Mouse (Mus musculus) thymus, adult 2 months (tissue): Measurements from ENCODE around the gene Unc13a. TPM values are rescaled to one million over a fixed set of nuclear protein-coding genes. Genes with fewer than 3 reads are reported as not detected.
A peak's percentile ranks its signal among the peaks of the same experiment; 100 is the strongest.
"Not testable (repeated sequence)": the region's sequence is repeated elsewhere in the genome, so short reads cannot be mapped to it uniquely, and the experiment has no call there.

Source experiments
- DNase-seq: peaks from one replicate; pipeline ENCODE4 v3.0.0; 2021
- H3K27ac ChIP-seq: fragments of 200-500 bp; 2 replicates; pipeline ENCODE4 v1.5.1; 2012; ENCODE audit warnings: low read length, control low read depth; ENCODE audit not compliant: control insufficient read depth, insufficient read depth
- H3K27me3 ChIP-seq: fragments of 200-500 bp; 2 replicates; pipeline ENCODE4 v1.6.1; 2012; ENCODE audit warnings: mild to moderate bottlenecking, low read length, moderate library complexity, mixed read lengths; ENCODE audit not compliant: control insufficient read depth, insufficient read depth
- H3K36me3 ChIP-seq: fragments of 200-500 bp; 2 replicates; pipeline ENCODE4 v1.6.1; 2012; ENCODE audit warnings: mild to moderate bottlenecking, low read length, moderate library complexity; ENCODE audit not compliant: control insufficient read depth, insufficient read depth
- H3K4me1 ChIP-seq: fragments of 200-500 bp; replicated peaks from 2 replicates; pipeline ENCODE4 v1.6.1; 2012; ENCODE audit warnings: low read length; ENCODE audit not compliant: control insufficient read depth, insufficient read depth
- H3K4me3 ChIP-seq: fragments of 200-500 bp; 2 replicates; pipeline ENCODE4 v1.5.1; 2012; ENCODE audit warnings: mild to moderate bottlenecking, low read length, control low read depth, moderate library complexity; ENCODE audit not compliant: control insufficient read depth, insufficient read depth
- CTCF ChIP-seq: fragments of 200-500 bp; IDR thresholded peaks from 2 replicates; pipeline ENCODE4 v1.5.1; 2012; ENCODE audit warnings: mild to moderate bottlenecking, control low read depth, low read length, moderate library complexity, borderline replicate concordance; ENCODE audit not compliant: control insufficient read depth, poor library complexity, insufficient read depth; ENCODE audit errors: extremely low read depth
- POLR2A ChIP-seq: fragments of 200-500 bp; IDR thresholded peaks from 2 replicates; pipeline ENCODE4 v1.6.1; 2012; ENCODE audit warnings: mild to moderate bottlenecking, low read length, control low read depth, moderate library complexity; ENCODE audit not compliant: control insufficient read depth, poor library complexity, insufficient read depth; ENCODE audit errors: extremely low read depth
- WGBS: fragments of 180-500 bp; shearing (Covaris S2); methylation state at CpG from one replicate; pipeline ENCODE4 v1.1.7; 2018; 5-methylcytosine and 5-hydroxymethylcytosine counted together
- polyA plus RNA-seq: library from polyadenylated mRNA; depleted of rRNA; stranded (reverse); fragments of >200 nt; gene quantifications from 2 replicates; pipeline ENCODE4 v1.2.3, GENCODE M21; 2012

Gene Unc13a
- polyA plus RNA-seq, 1 experiment: 1.6 TPM

GRCm38 (mm10) chr8:71701414-71702086, 30.0 kb upstream of the Unc13a start, which contains the start of gene B3gnt3:
Gene B3gnt3 (minus strand): TSS chr8:71701789.
- TF ChIP-seq CTCF (no peak), POLR2A (no peak)
- 6% methylated on average over 33 of the region's 34 CpGs for WGBS
- no peaks in the 10 kb centered on the region for H3K36me3 ChIP-seq
- H3K27ac ChIP-seq: no peak within 1 kb of the TSS
- peak within 1 kb of the TSS; percentile 42 for H3K4me3 ChIP-seq
- H3K27me3 ChIP-seq: no peaks in the 10 kb centered on the region
- H3K4me1 ChIP-seq: peaks cover 10% of the 10 kb centered on the region
- DNase-seq: no peak

- WGBS: 33% methylated on average over 29 of the region's 29 CpGs
- Histone ChIP-seq H3K27ac (no peak overlapping the region), H3K4me3 (peak overlapping the region; percentile 42), H3K36me3 (no peaks in the 10 kb centered on the region), H3K27me3 (no peaks in the 10 kb centered on the region), H3K4me1 (peaks cover 10% of the 10 kb centered on the region)
- TF ChIP-seq CTCF (no peak), POLR2A (no peak)
- no peak for DNase-seq
Observed at GRCm38 (mm10) chr8:71700493-71701269, 29.1 kb upstream of the Unc13a start.

GRCm38 (mm10) chr8:71695456-71695855, 23.9 kb upstream of the Unc13a start:
- H3K36me3 ChIP-seq, DNase-seq, H3K27ac ChIP-seq, H3K4me3 ChIP-seq: not testable (repeated sequence)
- H3K27me3 ChIP-seq: peaks cover 15% of the 10 kb centered on the region
- peaks cover 14% of the 10 kb centered on the region for H3K4me1 ChIP-seq
- TF ChIP-seq CTCF: peak; percentile 60; the same call in 1 of the 2 replicates
- 78% methylated on average over 12 of the region's 12 CpGs for WGBS

- 10% methylated on average over 68 of the region's 68 CpGs for WGBS
- no peak overlapping the region for H3K27ac ChIP-seq
- peaks cover 15% of the 10 kb centered on the region for H3K27me3 ChIP-seq
- DNase-seq: no peak
- TF ChIP-seq POLR2A: no peak
- TF ChIP-seq CTCF: no peak
- peak overlapping the region; percentile 46 for H3K4me3 ChIP-seq
- no peaks in the 10 kb centered on the region for H3K36me3 ChIP-seq
- peaks cover 14% of the 10 kb centered on the region for H3K4me1 ChIP-seq
Observed at GRCm38 (mm10) chr8:71693166-71694041, 21.8 kb upstream of the Unc13a start.

GRCm38 (mm10) chr8:71692509-71692908, 21.0 kb upstream of the Unc13a start:
- Histone ChIP-seq H3K4me3 (peak overlapping the region; percentile 46), H3K27ac (no peak overlapping the region), H3K27me3 (peaks cover 15% of the 10 kb centered on the region), H3K4me1 (peaks cover 14% of the 10 kb centered on the region), H3K36me3 (no peaks in the 10 kb centered on the region)
- WGBS: 7% methylated on average over 30 of the region's 30 CpGs
- TF ChIP-seq POLR2A (no peak), CTCF (no peak)
- DNase-seq: peak; percentile 51

- no peak within 1 kb of the TSS for H3K27ac ChIP-seq
- no peaks in the 10 kb centered on the region for H3K36me3 ChIP-seq
- no peak for DNase-seq
- H3K4me1 ChIP-seq: peaks cover 14% of the 10 kb centered on the region
- WGBS: 86% methylated on average over 33 of the region's 33 CpGs
- H3K27me3 ChIP-seq: peaks cover 15% of the 10 kb centered on the region
- TF ChIP-seq POLR2A: no peak
- TF ChIP-seq CTCF: no peak
- no peak within 1 kb of the TSS for H3K4me3 ChIP-seq
Observed at GRCm38 (mm10) chr8:71689028-71689427, 17.5 kb upstream of the Unc13a start, which contains the start of gene Insl3. Gene Insl3 (plus strand): TSS chr8:71689214.
